Mouse (Mus musculus) neural tube, embryonic 15.5 days (tissue): ENCODE results near the gene 1700013H16Rik. TPM values are rescaled to one million over a fixed set of nuclear protein-coding genes. Genes with fewer than 3 reads are reported as not detected.

Experiments used
- ATAC-seq: fragments of 200-750 bp; cut with Nextera tagmentation; 2 replicates; pipeline ENCODE4 v1.8.0; 2017; ENCODE audit warnings: mild to moderate bottlenecking, moderate TSS enrichment, moderate library complexity; ENCODE audit not compliant: low FRiP score
- H3K27ac ChIP-seq: fragments of 300-500 bp; sonication (generic); replicated peaks from 2 replicates; pipeline ENCODE4 v1.5.1; 2015; ENCODE audit warnings: mild to moderate bottlenecking, inconsistent platforms
- H3K27me3 ChIP-seq: fragments of 300-500 bp; sonication (generic); replicated peaks from 2 replicates; pipeline ENCODE4 v1.6.1; 2015; ENCODE audit warnings: inconsistent platforms
- H3K36me3 ChIP-seq: fragments of 300-500 bp; sonication (generic); 2 replicates; pipeline ENCODE4 v1.6.1; 2015; ENCODE audit warnings: inconsistent platforms
- H3K4me1 ChIP-seq: fragments of 300-500 bp; sonication (generic); 2 replicates; pipeline ENCODE4 v1.6.1; 2015; ENCODE audit warnings: inconsistent platforms
- H3K4me2 ChIP-seq: fragments of 300-500 bp; sonication (generic); 2 replicates; pipeline ENCODE4 v1.6.1; 2015; ENCODE audit warnings: inconsistent platforms, mild to moderate bottlenecking, moderate library complexity
- H3K4me3 ChIP-seq: fragments of 300-500 bp; sonication (generic); replicated peaks from 2 replicates; pipeline ENCODE4 v1.5.1; 2015; ENCODE audit warnings: mild to moderate bottlenecking, inconsistent platforms
- H3K9ac ChIP-seq: fragments of 300-500 bp; sonication (generic); replicated peaks from 2 replicates; pipeline ENCODE4 v1.6.1; 2015; ENCODE audit warnings: mild to moderate bottlenecking, inconsistent platforms
- H3K9me3 ChIP-seq: fragments of 300-500 bp; sonication (generic); replicated peaks from 2 replicates; pipeline ENCODE4 v1.6.1; 2016; ENCODE audit warnings: inconsistent platforms
- WGBS: fragments of 180-500 bp; shearing (Covaris S2); methylation state at CpG from one replicate; pipeline ENCODE4 v1.1.7; 2015; ENCODE audit warnings: mixed read lengths; 5-methylcytosine and 5-hydroxymethylcytosine counted together
- polyA plus RNA-seq: library from polyadenylated mRNA; unstranded; fragments of >200 nt; fragmentation: Nextera tagmentation; extraction: Ambion mirVana; gene quantifications from 2 replicates; pipeline ENCODE4 v1.2.1, GENCODE M21; 2015

The 1700013H16Rik gene
- polyA plus RNA-seq, 1 experiment from 2014 or later: not detected

GRCm38 (mm10) chrX:53694008-53694777 is 63.4 kb downstream of the 1700013H16Rik start:
- Histone ChIP-seq H3K9ac (no peak overlapping the region), H3K9me3 (no peaks in the 10 kb centered on the region), H3K27ac (no peak overlapping the region), H3K27me3 (no peaks in the 10 kb centered on the region), H3K36me3 (no peaks in the 10 kb centered on the region), H3K4me2 (no peak overlapping the region), H3K4me3 (no peak overlapping the region), H3K4me1 (no peaks in the 10 kb centered on the region)
- 87% methylated on average over 9 of the region's 9 CpGs for WGBS
- ATAC-seq: no peak

- H3K36me3 ChIP-seq: no peaks in the 10 kb centered on the region
- no peak overlapping the region for H3K4me2 ChIP-seq
- no peak for ATAC-seq
- no peaks in the 10 kb centered on the region for H3K9me3 ChIP-seq
- no peaks in the 10 kb centered on the region for H3K27me3 ChIP-seq
- 92% methylated on average over 2 of the region's 2 CpGs for WGBS
- no peak overlapping the region for H3K4me3 ChIP-seq
- H3K4me1 ChIP-seq: no peaks in the 10 kb centered on the region
- H3K9ac ChIP-seq: no peak overlapping the region
- no peak overlapping the region for H3K27ac ChIP-seq
These were observed 64.5 kb downstream of the 1700013H16Rik start for GRCm38 (mm10) chrX:53693141-53693540.

Other genes starting within 250 kb of the 1700013H16Rik start
- 225 and 274 TPM in 2 replicates for gene Rtl8c, start 149.8 kb downstream of the 1700013H16Rik start, polyA plus RNA-seq
- 0.51 TPM in 1 of 2 replicates, not detected in the other for gene Gm14597, start 148.9 kb downstream of the 1700013H16Rik start, polyA plus RNA-seq
- gene Rtl8a, start 114.1 kb downstream of the 1700013H16Rik start, polyA plus RNA-seq: 230 and 281 TPM in 2 replicates
- gene Rtl8b, start 87.4 kb downstream of the 1700013H16Rik start, polyA plus RNA-seq: 177 and 219 TPM in 2 replicates
- 0.20 and 0.24 TPM in 2 replicates for gene 4930502E18Rik, start 33.0 kb downstream of the 1700013H16Rik start, polyA plus RNA-seq
- gene Zfp36l3, start 18.6 kb upstream of the 1700013H16Rik start, polyA plus RNA-seq: not detected in 2 replicates
- gene Xlr, start 39.9 kb upstream of the 1700013H16Rik start, polyA plus RNA-seq: 0.84 and 1.1 TPM in 2 replicates